Mouse (Mus musculus): ENCODE measurements around the gene Slc25a3.
A peak's percentile ranks its signal among the peaks of the same experiment; 100 is the strongest.

Slc25a3 gene

DNA sequence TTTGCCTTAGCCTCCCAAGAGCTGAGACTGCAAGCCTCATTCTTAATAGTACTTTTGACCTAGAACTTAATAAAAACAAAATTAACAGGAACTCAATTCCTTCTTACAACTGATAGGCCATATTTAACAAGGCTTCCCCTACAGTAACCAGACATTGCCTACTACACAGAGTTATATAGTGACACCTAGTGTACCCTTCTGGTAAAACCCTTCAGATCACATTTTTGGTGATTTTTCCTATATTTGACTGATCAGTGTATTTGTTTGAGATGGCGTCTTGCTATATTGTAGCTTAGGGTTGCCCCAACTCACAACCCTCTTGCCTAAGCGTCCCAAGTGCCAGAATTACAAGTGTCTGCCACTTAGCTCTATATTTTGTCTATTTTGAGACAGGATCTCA is 17.7 kb upstream of the Slc25a3 start:
- DNase-seq = no peak

GRCm38 (mm10) chr10:91139148-91139766 is 15.4 kb upstream of the Slc25a3 start:
- DNase-seq = no peak

DNA sequence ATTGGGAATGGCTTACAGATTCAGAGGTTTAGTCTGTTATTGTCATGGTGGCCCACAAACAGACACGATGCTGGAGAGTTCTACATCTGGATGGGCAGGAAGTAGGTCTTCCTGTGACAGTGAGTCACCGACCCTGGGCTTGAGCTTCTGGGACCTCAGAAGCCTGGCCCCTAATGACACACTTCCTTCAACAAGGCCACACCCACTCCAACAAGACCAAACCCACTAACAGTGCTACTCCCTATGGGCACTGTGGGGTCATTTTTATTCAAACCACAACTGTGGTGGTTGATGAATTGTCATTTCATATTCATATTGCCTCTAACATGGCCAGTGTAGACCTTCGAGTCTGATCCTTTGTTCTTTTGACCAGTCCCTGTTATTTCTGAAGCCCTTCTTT is 14.5 kb upstream of the Slc25a3 start:
- DNase-seq = peak in 1 of 2 experiments; percentile 44

DNA sequence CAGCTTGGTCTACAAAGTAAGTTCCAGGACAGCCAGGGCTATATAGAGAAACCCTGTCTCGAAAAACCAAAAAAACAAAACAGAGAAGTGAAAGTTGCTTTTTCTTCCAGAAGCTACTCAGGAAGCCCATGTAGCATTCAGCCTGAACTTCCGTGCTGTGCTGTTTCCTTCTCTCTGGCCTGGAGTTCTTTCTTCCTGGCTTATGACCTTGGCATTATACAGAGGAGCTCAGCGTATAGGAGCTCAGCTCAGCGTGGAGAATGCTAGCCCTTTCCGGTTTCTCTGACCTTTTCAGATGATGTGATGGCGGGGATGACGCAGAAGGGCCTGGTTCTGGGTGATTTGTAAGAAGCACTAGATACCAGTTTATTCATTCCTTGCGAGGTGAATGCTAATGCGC is 13.5 kb upstream of the Slc25a3 start:
- DNase-seq = no peak

DNA sequence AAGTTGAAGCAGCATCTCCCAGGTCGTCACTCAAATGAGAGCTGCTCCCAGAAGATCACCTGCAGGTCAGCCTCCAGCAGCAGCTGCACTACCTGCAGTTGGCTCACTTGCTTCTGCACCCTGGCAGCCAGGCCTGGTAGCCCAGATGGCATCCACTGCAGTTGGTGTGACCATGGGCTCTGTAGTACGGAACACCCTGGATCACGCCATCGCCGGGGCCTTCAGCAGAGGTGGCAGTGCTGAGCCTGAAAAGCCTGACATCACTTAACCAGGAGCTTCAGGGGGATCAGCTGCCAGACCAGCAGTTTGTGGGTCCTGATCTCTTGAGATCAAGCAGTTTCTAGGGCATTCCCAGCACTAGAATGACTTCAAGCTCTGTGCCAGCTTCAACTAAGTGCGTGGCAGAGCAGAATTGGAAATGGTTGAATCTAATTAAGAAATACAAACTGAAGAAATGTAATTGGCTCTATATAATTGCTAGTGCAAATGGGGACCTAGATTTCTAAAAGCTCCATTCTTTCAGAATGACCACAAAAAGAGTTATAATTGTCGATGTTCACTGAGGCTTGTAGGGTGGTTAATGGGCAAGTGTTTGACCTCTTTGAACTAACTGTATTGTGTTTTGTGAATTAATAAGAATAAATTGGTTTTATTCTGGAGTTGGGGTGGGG is 11.6 kb upstream of the Slc25a3 start:
- no peak for DNase-seq

DNA sequence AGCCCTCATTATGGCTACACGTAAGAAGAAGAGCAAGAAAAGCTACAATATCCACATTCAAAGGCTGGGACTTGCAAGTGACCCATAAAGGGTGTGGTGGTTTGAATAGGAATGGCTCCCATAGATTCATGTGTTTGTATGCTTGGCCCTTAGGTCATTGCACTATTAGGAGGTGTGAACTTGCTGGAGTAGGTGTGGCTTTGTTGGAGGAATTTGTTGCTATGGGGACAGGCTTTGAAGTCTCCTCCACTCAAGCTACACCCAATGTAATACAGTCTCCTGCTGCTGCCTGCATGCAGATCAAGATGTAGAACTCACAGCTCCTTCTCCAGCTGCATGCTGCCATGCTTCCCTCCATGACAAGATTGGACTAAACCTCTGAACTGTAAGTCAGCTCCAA is 7.7 kb upstream of the Slc25a3 start:
- DNase-seq = no peak

DNA sequence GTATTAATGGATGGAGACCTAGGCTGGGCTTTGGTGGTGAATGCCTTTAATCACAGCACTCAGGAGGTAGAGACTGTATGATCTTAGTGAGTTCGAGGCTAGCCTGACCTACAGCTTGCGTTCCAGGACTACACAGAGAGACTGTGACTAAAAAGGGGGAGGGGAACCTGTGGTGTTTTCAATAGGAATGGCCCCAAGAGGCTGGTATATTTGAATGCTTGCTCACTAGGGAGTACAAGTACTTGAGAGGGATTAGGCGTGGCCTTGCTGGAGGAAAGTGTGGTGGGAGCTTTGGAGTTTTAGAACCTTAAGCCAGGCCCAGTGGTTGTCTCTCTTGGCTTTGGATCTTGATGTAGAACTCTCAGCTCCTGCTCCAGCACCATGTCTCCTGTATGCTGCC is 6.9 kb upstream of the Slc25a3 start:
- DNase-seq = no peak

DNA sequence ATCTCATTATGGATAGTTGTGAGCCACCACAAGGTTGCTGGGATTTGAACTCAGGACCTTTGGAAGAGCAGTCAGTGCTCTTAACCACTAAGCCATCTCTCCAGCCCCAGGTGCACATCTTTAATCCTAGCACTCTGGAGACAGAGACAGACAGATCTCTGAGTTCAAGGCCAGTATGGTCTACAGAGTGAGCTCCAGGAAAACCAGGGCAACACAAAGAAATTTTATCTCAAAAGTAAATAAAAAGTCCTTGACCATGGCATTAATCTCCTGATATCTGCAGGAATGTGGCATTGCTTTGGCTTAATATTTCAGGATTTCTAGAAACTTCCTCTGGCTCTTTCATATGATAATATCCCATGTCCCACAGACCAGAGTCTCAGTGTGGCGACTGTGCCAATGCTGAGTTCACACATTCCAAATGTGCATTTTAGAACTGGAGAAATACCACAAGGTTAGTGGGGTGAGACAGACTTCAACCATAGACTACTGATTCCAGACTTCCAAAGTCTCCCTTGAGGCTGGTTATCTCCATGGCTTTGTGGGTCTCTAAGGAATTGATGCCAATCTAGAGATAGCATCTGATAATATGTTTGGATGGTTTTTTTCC is 4.8 kb upstream of the Slc25a3 start:
- DNase-seq = peak; percentile 63 to 66

DNA sequence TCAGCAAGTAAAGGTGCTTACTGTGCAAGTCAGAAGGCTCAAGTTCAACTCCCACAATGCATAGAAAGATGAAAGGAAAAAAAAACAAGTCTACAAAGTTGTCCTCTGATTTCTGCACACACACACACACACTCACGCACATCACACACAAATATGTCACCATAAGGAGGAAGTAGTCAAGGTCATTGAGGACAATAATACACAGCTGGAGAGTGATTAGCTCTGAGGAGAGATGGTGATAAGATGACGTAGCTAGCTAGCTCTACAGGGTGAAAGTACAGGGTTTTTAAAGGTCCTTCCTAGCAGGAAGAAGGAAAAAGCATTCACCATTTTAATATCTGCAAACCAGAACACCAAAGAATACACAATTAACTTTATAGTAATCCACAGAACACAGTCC is 3.5 kb upstream of the Slc25a3 start:
- DNase-seq = no peak

DNA sequence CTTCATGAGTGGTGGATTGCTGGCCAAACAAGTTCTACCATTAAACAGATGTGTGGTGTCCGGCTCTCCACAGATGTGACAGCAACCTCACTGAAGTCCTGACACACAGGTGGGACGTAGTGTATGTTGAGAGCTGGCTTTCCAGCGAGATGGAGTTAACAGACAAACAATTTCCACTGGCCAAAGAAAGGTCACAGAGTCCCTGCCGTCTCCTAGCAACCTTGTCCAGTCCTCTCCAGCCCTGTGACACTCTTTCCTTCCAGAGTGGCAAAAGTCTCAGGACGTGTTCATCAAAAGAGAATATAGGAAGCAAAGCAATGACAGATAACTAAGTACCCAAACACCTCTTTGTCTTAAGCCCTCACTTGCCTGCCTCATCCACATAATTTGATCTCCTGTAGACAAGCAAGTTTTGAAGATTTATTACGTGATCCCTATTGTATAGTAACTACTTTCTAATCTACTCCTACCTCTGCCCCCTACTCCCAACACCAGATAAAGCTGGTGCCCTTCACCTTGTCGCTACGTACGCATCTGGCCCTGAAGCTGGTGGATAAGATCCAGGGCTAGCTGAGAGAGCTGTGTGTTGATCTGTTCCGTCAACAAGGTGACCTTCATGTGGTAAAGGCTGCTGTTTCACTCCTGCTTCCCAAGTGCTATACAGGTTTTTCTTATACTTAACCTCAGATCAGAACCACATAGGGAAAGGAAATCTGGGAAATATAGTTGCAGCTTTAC is 2.9 kb upstream of the Slc25a3 start:
- DNase-seq = peak; percentile 42 to 66

DNA sequence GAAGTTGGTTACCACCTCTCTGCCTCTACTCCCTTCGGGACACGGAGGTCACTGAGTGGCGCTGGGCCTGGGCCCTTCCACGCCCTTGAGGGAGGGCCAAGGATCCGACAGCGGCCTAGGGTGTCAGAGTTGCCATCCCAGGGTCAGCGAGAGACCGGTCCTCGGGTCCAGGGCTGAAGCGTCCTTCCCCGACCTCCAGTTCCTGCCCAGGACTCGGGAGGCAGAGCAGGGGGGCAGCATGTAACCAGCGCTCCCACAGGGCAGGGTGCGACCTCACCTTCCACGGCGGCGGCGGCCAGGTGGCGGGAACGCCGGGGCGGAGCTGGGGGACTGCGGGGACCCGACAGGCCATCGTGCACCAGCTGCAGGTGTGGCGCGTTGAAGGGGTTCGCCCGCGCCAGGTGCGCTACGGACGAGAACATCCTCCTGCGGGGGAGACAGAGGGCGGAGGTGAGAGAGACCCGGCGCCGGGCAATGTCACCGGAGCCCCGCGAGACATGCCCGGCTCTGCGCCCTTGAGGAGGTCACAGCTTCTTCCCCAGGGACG is 505 bp downstream of the Slc25a3 start:
- peak; percentile 53 to 83 for DNase-seq

DNA sequence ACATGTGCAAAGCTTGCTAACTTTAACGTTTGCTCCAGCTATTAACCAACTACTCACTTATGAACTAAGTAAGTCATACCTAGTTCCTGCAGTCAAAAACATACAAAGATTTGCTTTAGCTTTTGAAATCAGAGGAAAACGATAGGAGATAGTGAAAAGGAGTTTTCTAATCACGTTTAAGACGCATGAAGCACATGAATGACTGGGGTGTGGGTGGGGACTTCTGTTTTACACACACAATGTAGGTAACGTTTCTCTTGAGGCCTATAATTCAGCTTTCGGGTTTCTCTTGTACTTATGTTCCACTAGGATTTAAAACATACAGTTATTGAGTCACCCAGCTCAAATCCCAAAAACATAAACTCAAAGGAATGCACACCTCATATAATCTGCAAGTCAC is 1.2 kb downstream of the Slc25a3 start:
- DNase-seq = no peak

DNA sequence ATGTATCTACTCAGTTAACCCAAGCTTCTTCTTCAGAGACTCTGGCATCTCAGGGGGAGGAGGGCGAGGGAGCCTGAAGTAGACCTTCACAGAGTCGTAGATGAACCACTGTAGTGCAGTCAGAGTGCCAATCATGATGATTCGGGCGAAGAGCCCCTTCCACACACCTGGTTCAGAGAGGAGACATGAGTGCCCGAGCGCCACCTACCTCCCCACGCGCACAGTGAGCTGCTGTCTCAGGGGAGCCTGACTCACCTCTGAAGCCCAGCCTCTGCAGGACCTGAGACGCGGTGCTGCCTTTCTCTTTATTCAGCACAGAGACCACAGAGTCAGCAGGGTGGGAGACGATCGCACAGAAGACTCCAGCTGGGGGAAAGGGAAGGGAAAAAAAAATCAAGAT is 6.9 kb downstream of the Slc25a3 start:
- no peak for DNase-seq

- peak in 1 of 2 experiments; percentile 2 for DNase-seq
Measured at GRCm38 (mm10) chr10:91109841-91110240, 14.0 kb downstream of the Slc25a3 start.

DNA sequence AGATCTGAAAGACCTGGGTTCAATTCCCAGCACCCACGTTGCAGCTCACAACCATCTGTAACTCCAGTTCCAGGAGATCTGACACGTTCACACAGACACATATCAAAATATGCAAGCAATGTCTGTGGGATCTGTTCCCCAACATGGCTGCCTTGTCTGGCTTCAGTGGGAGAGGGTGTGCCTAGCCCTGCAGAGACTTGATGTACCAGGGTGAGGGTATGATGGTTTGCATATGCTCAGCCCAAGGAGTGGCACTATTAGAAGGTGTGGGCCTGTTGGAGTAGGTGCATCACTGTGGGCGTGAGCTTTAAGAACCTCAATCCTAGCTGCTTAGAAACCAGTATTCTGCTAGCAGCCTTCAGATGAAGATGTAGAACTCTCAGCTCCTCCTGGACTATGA is 17.9 kb downstream of the Slc25a3 start:
- no peak for DNase-seq

- no peak for DNase-seq
Measured at GRCm38 (mm10) chr10:91102799-91103590, 20.9 kb downstream of the Slc25a3 start.

DNA sequence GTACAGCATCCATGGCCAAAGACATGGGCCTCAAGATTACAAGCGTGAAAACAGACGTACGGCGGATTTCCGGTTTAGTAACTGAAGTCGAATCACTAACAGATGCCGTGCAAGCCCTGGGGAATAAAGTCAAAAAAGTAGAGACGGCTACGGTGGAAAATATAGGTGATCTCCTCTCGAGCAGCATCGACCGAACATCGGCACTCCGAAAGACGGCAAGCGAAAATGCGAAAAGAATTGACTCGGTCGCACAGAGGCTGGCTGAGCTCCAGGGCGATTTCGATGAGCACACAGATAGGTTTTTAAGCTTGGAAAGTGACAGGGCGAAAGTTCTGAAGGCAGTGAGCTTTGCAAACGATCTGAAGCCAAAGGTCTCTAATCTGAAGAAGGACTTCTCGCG is 21.9 kb downstream of the Slc25a3 start:
- no peak for DNase-seq

- DNase-seq = no peak
Measured at GRCm38 (mm10) chr10:91100101-91100500, 23.8 kb downstream of the Slc25a3 start.

- no peak for DNase-seq
Measured at GRCm38 (mm10) chr10:91098056-91098455, 25.8 kb downstream of the Slc25a3 start.

- no peak for DNase-seq
Measured at GRCm38 (mm10) chr10:91094251-91095104, 29.4 kb downstream of the Slc25a3 start.

GRCm38 (mm10) chr10:91092812-91093211 is 31.0 kb downstream of the Slc25a3 start:
- DNase-seq = no peak
